Mouse (Mus musculus): ENCODE measurements around the gene Nup93. TPM values are rescaled to one million over a fixed set of nuclear protein-coding genes. Genes with fewer than 3 reads are reported as not detected.

The Nup93 gene
- total RNA-seq, 1 experiment from 2014 or later, result 21.9 TPM

DNA sequence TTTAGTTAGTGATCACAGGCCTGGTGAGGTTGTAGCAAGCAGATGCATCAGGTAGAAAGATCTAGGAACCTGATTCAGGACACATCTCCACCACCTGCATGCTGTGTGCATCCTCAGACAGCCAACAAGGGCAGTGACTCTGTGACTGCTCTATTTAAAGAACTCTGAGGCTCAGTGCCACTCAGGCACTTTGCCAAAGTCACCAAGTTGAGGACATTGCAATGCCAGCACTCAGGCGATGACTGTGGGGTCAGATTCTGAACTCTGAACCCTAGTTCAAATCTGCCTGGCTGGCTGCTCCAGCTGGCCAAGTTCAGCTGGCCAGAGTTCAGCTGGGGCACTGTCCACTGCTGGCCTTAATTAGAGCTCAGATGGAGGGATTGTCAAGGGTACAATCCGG, 149.5 kb downstream of the Nup93 start:
- DNase-seq, result peak; percentile 68

DNA sequence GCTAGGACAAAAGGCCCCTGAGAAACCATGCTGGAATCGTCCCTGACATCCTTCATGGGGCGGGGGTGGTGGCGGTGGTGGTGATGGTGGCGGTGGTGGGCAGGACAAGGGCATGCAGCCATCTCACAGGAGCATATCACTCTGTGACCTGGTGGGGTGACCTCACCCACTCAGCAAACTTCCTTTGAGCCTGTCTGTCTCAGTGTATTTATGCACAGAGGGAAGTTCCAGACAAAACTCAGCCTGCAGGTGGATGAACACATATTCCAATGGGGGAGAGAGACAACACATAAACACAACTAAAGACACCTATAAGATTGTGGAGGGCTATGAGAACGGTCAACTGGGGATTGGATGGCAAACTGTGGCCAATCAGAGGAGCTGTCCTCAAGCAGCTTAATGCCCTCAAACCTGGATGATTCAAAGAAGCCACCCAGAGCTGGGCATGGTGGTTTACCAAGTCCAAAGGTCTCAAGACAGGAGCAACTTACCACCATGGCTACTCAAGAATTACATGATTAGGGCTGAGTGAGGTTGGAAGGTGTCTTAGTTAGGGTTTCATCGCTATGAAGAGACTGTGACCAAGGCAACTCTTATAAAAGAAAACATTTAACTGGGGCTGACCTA, 150.4 kb downstream of the Nup93 start:
- DNase-seq, result no peak

GRCm38 (mm10) chr8:94365410-94365981, 151.1 kb downstream of the Nup93 start:
- peak; percentile 51 for DNase-seq

Small RNA genes within 50 kb of the gene (microRNA-seq; reads per million reads assigned to microRNA genes)
- 21.7 to 63.5 reads per million in 2 experiments for gene Mir138-2

Other genes with a start within 250 kb of the Nup93 start
- gene Amfr, start 201.7 kb upstream of the Nup93 start, total RNA-seq (2021), result 294 and 300 TPM in 2 replicates
- 38.0 and 44.5 TPM in 2 replicates for gene Nudt21, start 177.5 kb upstream of the Nup93 start, total RNA-seq (2021)
- 16.0 and 21.1 TPM in 2 replicates for gene Ogfod1, start 177.4 kb upstream of the Nup93 start, total RNA-seq (2021)
- 21.2 and 27.0 TPM in 2 replicates for gene Bbs2, start 115.6 kb upstream of the Nup93 start, total RNA-seq (2021)
- gene Mt4, start 77.4 kb upstream of the Nup93 start, total RNA-seq (2021), result not detected in 2 replicates
- gene Mt3, start 62.0 kb upstream of the Nup93 start, total RNA-seq (2021), result 6.4 and 8.0 TPM in 2 replicates
- 81.5 and 159 TPM in 2 replicates for gene Mt2, start 41.9 kb upstream of the Nup93 start, total RNA-seq (2021)
- gene Mt1, start 35.5 kb upstream of the Nup93 start, total RNA-seq (2021), result 182 and 239 TPM in 2 replicates
- gene Slc12a3, start 114.6 kb downstream of the Nup93 start, total RNA-seq (2021), result 0.09 and 0.29 TPM in 2 replicates
- 98.9 and 118 TPM in 2 replicates for gene Herpud1, start 171.9 kb downstream of the Nup93 start, total RNA-seq (2021)
- gene Nlrc5, start 219.8 kb downstream of the Nup93 start, total RNA-seq (2021), result 2.9 and 3.8 TPM in 2 replicates

All from adrenal gland, postnatal 25 days (tissue).